Mouse (Mus musculus): Measurements from ENCODE around the gene Limk1.
A peak's percentile ranks its signal among the peaks of the same experiment; 100 is the strongest.

Gene Limk1

DNA sequence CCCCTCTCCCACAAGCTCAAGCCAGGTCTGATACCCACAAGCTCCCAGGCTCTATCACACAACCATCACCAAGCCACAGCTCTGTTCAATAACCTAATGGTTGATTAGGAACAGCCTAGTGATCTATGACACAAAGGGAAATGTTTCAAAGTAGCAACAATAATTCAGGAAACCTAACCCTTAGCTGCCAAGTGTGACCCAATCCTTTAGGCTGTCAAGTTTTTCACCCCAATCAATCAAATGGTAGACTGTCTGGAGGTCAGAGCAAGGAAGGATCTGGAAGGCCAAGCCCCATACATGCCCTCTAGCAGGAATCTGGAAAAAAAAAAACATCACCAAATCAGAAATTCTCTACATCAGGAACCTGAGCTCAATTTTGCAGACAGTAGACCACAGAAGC lies 57.6 kb downstream of the Limk1 start:
- no peak for DNase-seq (ENCODE audit: low spot score in 2 of 2)

DNA sequence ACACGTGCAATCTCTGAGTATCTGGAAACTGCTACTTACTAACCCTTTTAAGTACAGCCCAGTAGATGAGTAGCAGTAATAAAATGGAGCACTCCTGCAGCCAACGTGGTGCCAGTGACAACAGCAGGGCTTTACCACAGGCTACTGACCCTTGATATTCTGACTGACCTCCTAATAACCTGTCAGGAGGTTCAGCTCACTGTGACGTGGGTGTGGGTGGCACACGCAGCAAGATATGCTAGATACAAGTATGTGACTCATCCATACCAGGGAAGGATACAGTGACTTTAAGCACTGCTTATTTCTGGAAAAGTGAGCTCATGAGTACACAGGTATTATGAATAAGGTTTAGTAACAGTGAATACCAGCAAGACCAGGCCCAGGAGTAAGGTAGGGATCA lies 58.9 kb downstream of the Limk1 start:
- DNase-seq (ENCODE audit: low spot score in 2 of 2): no peak

DNA sequence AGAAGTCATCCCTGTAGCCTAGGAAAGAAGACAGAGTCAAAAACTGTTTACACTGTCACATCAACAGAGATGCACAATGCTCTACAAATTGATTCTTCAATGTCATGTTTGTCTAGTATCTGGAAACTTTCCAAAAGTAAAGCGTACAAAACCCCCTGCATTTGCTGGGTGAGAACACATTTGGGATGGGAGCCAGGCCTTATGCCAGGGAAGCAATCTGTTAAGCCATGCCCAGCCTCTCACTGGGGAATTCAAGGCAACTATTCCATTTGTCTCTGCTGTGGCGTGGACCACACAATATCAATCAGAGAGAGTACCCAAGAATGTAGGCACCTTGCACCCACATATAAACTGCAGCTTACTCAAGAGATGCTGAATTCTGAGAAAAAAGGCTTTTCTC lies 66.3 kb downstream of the Limk1 start:
- DNase-seq (ENCODE audit: low spot score in 2 of 2): peak in 1 of 2 experiments; percentile 49

DNA sequence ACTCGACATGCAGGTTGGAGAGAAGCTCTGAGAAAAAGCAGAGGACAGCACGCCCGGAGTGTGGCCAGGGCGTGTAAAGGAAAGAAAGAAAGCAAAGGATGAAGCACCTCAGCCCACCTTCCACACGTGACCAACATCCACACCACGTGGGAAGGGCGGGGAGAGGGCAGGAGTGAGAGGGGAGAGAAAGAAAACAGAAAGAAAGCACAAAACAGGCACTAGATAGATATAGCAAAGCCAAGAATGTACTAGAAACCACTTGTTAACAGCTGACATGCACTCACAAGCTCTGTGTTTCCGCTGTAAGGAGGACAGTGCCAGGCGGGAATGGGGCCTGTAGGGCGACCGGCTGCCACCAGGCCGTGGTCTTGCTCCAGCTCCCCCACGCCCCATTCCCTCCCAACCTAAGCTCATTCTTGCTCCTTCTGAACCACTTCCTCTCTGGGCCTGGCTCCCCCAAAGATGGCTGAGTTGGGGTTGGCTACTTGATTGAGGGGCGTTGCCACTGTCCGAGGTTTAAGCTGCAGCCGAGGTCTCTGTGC lies 67.2 kb downstream of the Limk1 start:
- DNase-seq (ENCODE audit: low spot score in 2 of 2): no peak

DNA sequence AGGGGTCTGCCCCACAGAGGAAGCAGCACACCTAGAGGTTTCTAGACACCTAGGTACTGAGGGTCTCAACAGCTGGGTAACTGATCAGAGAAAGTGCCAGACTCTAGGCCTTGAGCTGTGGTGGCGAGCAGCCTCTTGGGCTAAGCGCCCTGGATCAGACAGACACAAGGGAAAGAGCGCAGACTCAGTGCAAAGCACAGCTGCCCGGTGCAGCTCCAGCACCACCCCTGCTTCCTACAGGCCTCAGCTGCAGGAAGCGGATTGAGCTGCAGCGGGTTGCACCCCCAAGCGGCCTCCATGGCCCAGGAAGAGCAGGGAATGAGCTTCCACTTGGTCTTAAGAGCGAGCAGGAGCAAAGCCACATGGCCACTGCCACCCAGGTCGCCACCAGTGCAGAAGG lies 67.9 kb downstream of the Limk1 start:
- DNase-seq (ENCODE audit: low spot score in 2 of 2): no peak

DNA sequence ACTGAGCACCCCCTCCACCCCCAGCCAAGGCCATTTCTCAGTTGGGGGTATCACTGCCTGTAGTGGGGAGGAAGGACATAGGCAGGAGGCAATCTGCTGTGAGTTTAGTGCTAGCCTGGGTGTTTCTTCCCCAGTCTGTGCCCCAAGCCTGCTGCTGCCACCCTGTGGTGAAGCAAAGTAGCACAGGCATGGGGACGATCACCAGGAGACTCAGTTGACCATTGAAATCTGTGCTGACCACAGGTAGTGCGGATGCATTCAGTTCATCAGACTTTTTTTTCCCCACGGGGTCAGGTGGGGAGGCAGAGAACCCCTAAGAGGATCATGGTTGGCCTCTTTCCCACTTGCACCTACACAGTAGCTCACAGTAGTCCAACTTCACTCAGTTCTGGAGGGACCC lies 71.3 kb downstream of the Limk1 start:
- peak; percentile 57 to 62 for DNase-seq (ENCODE audit: low spot score in 2 of 2)

DNA sequence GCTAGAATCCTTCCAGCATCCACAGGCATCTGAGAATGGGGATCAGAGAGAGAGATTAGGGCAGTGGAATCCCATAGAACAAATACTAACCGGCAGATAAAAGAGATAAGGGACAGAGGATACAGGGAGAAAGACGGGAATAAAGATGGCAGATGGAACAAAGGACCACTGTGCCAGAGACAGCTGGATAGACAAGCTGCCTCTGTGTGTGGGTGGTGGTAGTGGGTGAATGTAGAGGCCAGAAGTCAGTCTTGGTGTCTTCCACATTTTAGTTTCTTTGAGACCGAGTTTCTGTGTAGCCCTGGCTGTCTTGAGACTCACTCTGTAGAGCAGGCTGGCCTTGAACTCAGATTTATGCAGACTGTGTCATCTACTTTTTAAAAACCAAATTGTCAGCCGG lies 72.6 kb downstream of the Limk1 start:
- DNase-seq (ENCODE audit: low spot score in 2 of 2): no peak

DNA sequence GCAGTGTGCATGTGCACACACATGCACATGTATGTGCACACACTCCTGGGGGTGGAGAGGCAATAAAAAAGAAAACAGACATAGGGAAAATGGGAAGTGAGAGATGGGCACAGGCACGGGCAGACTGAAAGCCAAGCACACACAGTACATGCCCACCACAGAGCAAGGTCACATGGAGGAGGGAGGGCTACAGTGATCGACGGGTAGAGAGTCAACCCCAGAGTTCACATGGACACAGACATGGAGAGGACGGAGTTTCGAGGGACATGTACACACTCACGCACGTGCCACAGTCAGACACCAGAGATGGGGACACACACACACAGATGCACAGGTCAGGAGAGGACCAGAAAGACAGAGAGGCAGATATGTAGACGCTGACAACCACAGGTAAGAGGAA lies 73.0 kb downstream of the Limk1 start:
- no peak for DNase-seq (ENCODE audit: low spot score in 2 of 2)

DNA sequence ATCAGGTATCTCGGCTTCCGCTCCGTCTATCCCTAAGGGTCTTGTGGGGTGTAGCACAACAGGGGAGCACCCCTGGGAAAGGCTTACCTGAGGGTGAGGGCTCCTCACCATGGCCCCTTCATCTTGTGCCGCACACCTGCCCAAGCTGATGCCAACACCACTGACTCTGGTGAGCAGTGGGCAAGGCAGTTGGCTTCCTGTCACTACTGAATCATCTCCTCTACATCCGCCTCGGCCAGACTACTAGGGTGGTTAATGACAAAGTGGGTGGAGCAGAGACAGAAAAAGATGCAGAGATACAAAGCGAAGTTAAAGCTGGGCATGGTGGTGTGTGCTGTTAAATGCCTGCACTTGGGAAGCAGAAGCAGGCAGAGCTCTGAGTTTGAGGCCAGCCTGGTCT lies 73.6 kb downstream of the Limk1 start, which contains the start of gene Lat2:
TSS of gene Lat2 (minus strand) at position 224 of the 400 bp plus-strand sequence.
- peak in 1 of 2 experiments; percentile 47 for DNase-seq (ENCODE audit: low spot score in 2 of 2)

DNA sequence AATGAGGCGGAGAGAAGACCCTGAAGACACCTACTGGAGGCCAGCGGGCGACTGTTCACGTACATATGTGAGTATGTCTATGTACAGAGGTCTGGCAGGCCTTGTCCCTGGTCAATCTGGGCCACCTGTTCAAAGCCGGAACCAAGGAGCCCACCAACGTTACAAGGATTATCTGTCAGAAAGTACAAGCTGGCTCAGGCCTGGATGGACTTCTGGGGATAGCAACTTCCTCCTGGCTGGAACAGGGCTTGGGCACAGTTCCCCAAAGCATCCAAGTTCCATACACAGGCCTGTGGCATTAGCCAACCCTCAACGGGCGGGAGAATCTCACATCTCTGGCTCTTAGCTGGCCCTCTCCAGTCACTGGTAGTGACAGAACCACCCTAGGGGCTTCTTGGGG lies 74.1 kb downstream of the Limk1 start:
- DNase-seq (ENCODE audit: low spot score in 2 of 2): no peak

DNA sequence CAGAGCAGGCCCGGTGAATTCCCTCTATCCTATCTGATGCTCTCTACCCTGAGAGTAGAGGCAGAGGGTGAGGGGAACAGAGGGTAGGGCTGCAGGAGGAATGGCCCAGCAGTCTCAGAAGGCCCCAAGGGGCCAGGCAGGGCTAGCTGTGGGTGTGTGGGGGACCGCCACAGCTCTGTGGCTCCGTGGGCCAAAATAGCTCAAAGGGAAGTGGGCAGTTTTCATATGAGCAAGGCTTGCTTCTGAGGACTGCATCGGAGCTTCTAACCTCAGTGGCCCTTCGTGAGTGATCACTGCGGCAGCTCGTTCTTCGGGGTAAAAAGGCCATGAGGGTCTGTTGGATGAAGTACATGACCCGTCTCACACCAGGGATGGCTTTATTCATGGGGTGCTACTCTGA lies 74.7 kb downstream of the Limk1 start:
- no peak for DNase-seq (ENCODE audit: low spot score in 2 of 2)

DNA sequence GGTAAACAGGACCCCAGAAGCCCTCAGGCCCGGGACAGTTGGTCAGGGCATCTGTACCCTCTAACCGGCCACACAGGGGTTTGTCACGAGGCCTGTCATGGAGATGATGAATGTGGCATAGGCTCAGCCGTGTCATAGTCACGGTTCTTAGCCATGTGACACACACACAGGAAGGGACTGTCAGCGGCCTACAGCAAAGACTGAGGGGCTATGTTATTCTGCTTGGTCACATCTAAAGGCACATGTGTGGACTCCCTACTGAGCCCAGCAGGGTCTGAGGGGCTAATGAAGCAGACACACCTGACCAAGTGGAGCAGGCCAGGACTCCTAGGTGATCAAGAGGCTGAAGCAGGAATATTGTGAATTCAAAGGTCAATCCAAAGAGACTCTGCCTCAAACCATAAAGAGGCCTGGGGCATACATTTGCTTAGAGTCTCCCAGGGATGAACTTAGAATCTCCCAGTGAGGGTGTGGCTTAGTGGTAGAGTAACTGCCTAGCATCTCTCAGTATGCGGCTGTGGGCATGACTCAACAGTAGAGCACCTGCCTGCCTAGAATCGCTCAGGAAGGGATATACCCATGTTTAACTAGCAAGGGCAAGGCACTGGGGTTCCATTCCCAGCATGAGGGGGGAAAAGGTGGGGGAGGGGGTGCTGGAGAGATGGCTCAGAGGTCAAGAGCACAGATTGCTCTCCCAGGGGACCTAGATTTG lies 76.4 kb downstream of the Limk1 start:
- no peak for DNase-seq (ENCODE audit: low spot score in 2 of 2)

DNA sequence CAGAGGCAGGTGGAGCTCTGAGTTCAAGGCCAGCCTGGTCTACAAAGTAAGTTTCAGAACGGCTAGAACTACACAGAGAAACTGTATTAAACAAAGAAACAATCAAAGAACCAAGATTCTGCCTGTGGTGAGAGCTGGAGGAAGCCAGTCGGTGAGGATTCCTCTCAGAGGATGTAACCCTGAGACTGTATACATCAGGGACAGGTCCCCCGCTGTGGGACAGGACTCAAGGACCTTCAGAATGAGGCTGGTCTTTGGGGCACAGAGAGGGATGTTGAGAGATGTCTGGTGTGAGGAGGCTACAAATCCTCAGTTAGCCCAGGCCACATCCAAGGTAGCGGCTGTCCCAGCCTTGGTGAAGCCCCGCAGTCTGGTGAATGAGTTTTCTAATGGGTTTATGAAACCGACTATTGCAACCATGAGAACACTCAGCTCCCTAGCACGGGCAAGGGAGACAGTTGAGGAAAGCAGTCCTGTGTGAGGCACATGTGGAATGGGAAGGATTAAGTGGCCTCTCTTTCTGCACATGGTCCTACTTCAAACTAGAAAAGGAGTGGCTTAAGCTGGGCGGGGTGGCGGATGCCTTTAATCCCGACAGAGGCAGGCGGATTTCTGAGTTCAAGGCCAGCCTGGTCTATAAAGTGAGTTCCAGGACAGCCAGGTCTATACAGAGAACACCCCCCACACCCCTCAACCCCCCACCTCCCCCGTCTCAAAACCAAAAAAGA lies 78.3 kb downstream of the Limk1 start:
- DNase-seq (ENCODE audit: low spot score in 2 of 2): no peak

DNA sequence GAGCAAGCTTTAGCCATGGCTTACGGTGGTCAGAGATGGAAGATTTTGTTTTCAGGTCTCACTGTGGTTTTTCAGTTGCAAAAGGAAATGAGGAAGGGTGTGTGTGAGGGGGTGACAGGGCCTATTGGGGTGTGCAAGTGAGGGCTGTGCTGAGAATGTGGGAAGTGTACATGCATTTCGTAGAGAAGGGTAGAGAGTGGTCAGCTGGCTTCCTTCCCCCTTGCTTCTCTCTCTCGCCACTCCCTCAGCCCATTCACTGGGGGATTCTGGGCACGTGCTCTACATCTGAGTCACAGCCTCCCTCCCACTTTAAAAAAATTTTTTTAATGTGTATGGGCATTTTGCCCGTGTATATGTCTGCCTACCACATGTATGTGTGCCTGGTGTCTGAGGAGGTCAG lies 81.3 kb downstream of the Limk1 start:
- DNase-seq (ENCODE audit: low spot score in 2 of 2): no peak

DNA sequence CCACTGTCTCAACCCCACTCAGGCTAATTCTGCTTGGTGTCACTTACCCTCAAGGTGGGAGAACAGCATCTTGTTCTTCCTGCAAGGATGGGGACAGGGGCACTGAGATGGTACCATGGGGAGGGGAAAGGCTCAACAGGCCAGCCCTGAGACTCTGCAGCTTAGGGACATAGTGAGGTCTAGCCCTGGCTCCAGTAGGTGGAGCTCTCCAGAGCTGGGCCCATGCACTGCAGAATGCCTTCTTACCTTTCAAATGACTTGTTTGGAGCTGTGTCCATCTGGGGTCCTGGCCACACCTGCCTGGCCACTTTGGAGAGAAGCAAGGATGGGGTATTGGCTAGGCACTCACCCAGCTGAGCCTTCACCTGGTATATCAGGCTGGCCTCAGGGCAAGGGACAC lies 82.1 kb downstream of the Limk1 start:
- no peak for DNase-seq (ENCODE audit: low spot score in 2 of 2)

All from frontal cortex, postnatal 36 days (tissue).